Mouse (Mus musculus): ENCODE measurements around the gene Hist2h2aa2.

The Hist2h2aa2 gene

GRCm38 (mm10) chr3:96197129-96197749 lies 42.8 kb downstream of the Hist2h2aa2 start:
- DNase-seq (ENCODE audit: low spot score in 2 of 2): peak; percentile 92 to 95

GRCm38 (mm10) chr3:96196437-96197128 lies 43.5 kb downstream of the Hist2h2aa2 start:
- peak in 1 of 2 experiments; percentile 29 for DNase-seq (ENCODE audit: low spot score in 2 of 2)

- DNase-seq (ENCODE audit: low spot score in 2 of 2): no peak
Measured at GRCm38 (mm10) chr3:96195616-96196313, 44.3 kb downstream of the Hist2h2aa2 start.

GRCm38 (mm10) chr3:96194966-96195365 lies 45.1 kb downstream of the Hist2h2aa2 start:
- no peak for DNase-seq (ENCODE audit: low spot score in 2 of 2)

- no peak for DNase-seq (ENCODE audit: low spot score in 2 of 2)
Measured at GRCm38 (mm10) chr3:96192977-96193376, 47.1 kb downstream of the Hist2h2aa2 start.

Data from frontal cortex, postnatal 36 days (tissue).